Mouse (Mus musculus): ENCODE results near the gene Usp16.

GRCm38 (mm10) chr16:87499556-87499955, 45.1 kb downstream of the Usp16 start:
- TF ChIP-seq CTCF (conservative IDR thresholded peaks at IDR 0.05 in 1 of 2, IDR thresholded peaks at IDR 0.05 in 1 of 2; ENCODE audit: low read depth in 2 of 2, low read length in 2 of 2), result no peak
- no peak for TF ChIP-seq ELF1 (IDR thresholded peaks at IDR 0.05; ENCODE audit: low read depth, low read length)
